Mouse (Mus musculus) adrenal gland, postnatal 14 days (tissue): ENCODE results near the gene S100a8. TPM values are rescaled to one million over a fixed set of nuclear protein-coding genes. Genes with fewer than 3 reads are reported as not detected.

Source experiments
- DNase-seq: peaks from one replicate; pipeline ENCODE4 v3.0.0; 2021; ENCODE audit warnings: mixed read lengths
- long read RNA-seq, 2 experiments: library from polyadenylated mRNA; stranded (forward); transcript quantifications; one replicate each; pipeline ENCODE4 v2.0.0; 2021
- total RNA-seq: library from RNA; stranded (reverse); gene quantifications from 2 replicates; pipeline ENCODE4 v1.2.3, GENCODE M21; 2021

Gene S100a8
- 11.8 and 25.3 TPM in 2 replicates for total RNA-seq
- long read RNA-seq, experiment 1, partial matches to known transcripts: 0 of 3 reads
- long read RNA-seq, experiment 1, other reads (novel, unspliced or antisense): 0 of 3 reads
- long read RNA-seq, experiment 2, transcript S100a8-201 (3 exons, 486 nt): major isoform, 13 of 14 reads
- long read RNA-seq, experiment 2, partial matches to known transcripts: 0 of 14 reads
- long read RNA-seq, experiment 2, other reads (novel, unspliced or antisense): 0 of 14 reads

DNA sequence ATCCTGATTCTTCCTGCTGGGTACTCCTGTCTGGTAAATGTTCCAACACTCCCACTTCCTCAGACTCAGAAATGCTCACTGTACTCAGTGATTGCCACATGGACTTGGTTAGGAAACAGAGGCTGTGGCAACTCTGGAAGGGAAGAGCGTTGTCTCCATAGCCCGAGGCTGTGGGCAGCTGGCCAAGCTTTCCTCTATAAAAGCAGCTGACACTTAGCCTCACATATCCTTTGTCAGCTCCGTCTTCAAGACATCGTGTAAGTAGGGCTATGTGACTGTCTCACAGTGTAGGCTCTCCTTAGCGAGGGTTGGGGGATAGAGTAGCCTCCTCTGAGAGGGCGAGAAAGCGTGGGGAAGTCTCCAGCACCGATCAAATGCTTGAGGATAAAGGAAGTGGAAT lies at the start of gene S100a8:
S100a8 (plus strand) TSS at position 133 of the 400 bp plus-strand sequence.
- peak; percentile 70 for DNase-seq

DNA sequence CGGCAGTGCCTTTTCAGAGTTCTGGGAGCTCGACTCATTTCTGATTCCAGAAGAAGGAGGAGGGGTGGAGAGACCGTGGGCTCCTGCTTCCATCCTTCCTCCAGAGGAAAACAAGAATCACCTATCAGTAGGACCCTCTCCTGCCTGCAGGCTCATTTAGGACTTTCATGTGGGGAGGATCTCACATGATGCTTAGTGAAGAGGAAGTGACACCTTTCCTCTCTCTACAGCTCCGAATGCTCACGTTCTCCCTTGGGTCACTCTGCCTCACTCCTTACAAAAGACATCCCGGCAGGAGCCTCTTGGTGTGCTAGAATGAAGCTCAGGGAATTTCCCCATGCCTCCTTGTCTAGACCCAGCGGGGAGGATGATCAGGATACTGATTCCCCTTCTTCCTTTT lies 47.2 kb upstream of the S100a8 start:
- DNase-seq: no peak

DNA sequence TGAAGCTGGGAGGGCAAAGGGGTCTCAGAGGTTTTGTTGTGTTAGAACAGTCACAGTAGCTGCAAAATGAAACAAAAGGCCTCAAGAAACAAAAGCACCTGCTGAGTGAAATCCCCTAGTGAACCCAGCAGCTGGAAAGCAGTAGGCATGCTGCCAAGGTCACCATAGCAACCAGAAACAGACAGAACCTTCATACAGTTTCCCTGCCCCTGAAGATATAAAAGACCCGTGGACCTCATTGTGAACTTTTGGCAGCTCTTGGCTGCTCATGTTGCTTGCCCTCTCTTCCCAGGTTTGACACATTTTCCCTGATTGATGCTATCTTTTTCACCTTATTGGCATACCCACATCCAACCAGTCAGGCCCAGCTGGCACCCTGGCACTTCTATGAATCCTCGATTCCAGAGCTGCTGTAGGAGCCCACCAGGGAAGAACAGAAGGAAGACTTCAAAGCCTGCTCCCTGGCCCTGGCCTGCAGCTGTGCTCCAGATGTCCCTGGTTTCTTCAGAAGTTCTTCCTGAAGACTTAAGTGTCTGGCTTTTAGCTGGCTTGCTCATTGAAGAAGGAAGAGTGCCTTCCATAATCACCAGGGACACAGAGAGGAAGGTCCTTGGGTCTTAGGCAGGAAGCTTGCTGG lies 45.2 kb upstream of the S100a8 start:
- DNase-seq: peak; percentile 80

DNA sequence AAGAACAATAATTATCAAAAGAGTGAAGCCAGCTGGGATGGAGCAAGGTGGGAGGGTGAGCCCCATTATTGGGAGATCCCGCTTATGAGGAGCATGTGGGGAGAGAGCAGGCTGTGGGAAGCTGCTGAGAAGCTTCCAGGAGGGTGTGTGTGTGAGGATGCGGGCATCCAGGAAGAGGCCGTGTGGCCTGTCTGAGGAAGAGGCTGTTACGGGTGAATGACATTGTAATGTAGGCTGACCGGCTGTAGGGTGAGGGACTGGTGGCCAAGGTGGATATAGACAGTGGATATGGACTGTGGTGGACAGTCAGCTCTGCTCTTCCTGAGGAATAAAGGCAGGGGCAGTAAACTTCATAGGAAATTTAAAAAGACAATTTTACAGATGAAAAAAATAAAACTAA lies 43.3 kb upstream of the S100a8 start:
- DNase-seq: no peak

DNA sequence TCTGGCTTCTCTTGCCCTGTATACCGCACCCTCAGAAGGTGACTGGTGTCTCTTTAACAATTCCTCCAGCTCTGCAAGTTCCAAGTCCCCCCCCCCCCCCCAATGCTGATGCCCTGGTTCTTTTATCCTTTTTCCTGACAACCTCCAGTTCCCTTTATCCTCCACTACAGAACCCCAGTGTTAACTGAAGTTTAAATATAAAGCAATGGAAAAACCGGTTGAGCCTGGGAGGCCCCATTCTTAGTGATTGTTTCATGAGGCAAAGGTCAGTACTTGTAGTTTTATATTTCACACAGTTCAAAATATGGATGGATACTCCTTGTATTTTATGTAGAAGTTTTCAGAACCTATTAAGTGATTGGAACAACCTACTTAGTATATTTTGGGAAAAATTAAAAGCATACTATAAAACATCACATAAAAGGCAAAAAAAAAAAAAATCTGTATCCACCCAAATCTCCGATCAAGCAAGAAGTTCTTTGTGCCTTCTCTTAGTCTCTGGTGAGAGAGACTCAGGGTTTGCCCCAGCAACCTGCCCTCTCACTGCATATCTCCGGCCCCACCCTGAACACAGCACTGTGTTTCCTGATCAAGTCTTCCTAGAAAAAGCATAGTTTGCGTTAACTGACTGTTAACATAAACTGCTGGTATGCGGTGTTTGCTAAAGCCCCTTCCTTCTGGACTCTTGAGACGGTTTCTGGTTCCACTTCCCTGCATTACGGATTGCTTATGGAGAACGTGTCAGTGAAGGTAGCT lies 42.3 kb upstream of the S100a8 start:
- no peak for DNase-seq

DNA sequence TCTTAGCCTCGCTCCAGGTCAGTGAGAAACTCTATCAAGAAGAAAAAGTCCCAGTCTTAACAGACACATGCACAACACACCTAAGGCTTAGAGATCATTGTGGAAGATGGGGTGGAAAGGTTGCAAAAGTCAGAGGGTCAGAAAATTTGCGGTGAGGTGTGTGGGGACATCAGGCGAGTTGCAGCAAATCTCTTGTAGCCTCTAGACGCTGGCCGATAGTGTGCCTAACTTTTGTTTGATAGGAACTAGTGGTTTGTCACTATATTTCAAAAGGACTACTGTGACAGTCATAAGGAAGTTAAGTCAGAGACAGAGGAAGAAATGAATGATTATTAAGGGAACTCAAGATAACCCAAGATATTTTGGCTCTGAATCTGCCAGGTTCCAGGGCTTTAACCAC lies 41.4 kb upstream of the S100a8 start:
- DNase-seq: no peak

DNA sequence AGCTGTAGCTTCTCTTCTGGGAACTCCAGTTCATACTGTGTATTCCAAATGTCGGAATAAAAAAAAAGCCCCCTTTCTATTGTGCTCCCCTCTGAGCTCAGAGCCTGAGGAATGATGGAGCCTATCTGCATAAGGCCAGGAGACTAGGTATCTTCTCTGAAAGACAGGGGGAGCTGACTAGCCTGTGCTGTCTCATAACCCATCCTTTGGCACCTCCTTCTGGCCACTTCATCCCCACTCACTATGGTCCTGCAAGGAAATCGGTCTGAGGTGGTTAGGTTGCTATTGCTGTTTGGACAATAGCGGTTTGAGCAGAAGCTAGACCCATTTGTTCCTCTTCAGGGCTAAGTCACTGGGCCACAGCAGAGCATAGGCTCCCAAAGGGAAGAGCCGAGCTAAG lies 41.0 kb upstream of the S100a8 start:
- no peak for DNase-seq

DNA sequence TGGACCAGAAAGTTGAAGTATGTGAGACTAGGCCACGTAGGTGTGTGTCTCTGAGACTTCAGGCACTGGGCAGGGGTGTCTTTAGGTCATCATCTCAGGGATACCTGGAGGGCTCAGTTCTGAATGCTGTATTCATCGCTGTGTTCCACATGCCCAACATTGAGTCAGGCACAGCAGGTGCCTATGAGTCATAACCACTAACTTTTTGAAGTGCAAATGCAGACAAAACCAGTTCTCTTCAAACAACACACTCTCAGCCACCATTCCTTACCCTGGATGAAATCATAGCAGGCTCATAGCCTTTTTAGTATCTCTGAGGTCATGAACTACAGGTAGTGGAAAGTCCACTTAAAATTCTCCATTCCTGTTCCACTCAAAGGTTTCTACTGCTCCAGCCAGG lies 39.5 kb upstream of the S100a8 start:
- no peak for DNase-seq

DNA sequence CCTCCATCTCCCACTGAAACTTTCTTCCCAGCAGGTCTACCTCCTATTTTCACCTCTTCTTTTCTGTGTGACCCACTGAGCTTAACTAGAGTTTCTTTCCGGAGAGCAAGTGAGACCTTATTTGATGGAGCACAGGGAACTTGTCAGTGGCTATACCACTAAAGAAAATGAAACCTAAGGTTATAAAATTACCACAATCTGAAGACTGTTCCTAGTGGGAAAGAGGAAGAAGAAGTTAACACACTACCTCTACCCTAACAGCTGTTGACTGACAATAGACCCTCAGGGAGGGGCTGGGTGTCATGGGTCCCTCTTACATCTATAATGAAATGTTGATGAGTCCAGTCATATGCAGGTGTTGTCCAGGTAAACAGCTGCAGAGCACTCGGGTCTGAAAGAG lies 36.8 kb upstream of the S100a8 start:
- DNase-seq: no peak

DNA sequence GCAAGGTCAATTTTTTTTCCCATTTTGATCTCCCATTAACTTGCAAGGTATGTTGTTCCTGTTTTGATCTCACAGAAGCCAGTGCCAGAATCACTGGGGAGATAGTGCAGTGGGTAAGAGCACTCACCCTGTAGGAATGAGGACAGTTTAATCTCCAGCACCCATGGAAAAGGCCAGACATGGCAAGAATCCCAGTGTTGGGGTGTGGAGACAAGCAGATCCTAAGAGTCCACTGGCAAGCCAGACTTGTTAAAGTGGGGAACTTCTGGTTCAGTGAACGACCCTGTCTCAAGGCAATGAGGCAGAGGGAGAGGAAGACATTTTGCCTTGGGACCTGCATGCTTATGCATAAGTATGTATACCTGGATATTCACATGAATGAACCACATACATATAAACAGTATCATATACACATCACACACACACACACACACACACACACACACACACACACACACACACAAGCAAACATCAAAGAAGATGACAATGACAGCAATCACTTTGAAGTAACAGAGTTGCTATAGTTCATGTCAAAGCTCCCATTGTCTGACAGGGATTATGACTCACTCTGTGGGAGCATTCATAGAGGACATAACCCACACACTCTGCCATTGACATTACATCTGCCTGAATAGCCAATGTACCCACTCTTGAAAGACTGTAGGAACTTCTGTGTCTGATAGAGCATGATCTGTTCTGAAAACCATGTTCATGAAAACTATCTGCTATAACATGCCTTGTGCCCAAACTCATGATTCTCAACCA lies 30.1 kb upstream of the S100a8 start:
- no peak for DNase-seq

DNA sequence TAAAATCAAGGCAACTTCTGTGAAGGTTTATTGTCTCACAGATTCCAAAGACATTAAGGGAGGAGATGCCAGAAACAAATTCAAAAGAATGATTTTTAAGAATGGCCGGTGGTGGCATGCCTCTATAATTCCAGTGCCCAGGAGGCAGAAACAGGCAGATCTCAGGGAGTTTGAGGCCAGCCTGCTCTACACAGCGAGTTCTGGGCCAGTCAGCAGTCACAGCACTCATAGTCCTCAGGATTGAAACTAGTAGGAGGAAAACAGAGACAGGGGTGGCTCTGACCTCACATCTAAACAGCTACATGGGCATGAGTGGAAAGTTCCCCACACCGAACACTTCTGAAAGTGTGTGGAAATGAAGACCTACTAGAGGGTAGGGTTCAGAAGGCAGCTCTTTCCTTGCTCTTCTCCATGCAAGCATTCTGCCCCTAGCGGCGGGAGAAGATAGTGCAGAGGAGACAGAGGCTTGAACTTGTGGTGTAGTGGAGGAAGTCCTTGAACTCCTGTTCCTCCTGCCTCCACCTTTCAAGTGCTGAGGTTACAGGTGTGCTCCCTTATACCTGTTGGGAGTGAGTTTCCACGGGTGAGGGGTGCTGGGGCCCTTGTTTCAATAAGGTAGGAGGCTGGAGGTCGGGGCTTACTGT lies 29.1 kb upstream of the S100a8 start:
- DNase-seq: peak; percentile 28

DNA sequence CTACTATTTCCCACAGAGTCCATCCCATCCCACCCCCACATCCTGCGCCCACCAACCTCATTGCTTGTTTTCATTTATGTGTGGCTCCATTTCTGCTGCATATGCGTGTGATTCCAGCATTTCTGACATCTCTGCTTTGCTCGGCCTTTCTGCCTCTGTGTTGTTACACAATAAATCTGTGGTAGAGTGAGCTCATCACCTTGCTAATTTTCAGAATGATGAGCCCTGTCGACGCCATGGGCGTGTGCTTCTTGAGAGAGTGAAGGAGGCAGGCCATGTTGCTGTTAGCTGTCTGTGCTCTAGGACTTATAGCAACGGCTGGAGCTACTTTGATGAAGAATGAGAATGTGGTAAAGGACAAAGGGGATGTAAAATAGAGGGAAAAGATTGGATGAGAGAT lies 27.8 kb upstream of the S100a8 start:
- DNase-seq: no peak

DNA sequence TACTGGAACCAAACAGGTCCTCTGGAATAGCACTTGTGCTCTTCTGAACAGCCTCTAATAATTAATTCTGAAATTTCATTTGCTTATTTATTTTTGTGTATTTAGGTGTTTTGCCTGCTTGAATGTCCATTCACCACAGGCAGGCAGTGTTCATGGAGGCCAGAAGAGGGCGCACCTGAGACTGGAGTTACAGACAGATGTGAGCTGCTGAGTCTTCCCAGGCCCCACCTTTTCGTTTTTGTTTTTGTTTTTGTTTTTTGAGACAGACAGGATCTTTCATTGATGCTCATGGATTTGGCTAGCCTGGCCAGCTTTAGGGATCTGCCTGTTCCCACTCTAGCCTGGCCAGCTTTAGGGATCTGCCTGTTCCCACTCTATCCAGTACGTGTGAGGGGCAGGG lies 24.6 kb upstream of the S100a8 start:
- DNase-seq: peak; percentile 77

DNA sequence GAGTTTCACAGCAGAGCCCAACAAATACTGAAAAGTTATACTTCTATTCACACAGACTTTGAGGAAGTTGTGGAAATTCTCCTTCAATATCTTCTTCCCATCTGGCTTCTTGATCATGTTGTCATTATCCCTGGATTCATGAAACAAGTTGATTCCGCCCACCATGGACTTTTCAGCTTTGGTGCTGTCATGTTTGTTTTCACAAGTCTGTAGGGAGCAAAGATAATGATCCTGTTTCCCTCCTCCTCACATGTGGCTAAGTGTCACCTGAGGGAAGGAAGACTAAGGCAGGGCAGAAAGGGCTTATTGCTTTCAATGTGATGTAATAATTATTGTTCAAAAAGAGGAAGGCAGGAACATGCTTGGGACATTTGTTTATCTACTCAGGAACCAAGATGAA lies 21.5 kb upstream of the S100a8 start:
- no peak for DNase-seq

DNA sequence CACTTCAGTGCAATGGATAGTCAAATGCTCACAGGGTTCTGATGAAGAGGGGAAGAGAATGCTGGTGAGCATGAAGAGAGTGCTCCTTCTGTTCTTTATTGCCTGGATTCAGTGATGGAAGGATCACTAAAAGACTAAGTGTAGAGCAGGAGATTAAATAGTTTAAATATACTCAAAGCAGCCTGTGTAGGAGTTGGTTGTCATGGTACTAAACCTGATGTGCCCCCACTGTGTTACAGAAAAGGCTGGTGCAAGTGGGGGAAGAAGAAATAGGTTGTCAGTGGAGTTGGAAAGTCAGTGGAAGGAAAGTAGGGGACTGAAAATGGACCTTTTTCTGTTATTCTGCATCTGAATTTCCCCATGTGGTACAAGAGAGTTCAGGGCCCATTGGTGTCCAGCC lies 19.8 kb upstream of the S100a8 start:
- DNase-seq: no peak

DNA sequence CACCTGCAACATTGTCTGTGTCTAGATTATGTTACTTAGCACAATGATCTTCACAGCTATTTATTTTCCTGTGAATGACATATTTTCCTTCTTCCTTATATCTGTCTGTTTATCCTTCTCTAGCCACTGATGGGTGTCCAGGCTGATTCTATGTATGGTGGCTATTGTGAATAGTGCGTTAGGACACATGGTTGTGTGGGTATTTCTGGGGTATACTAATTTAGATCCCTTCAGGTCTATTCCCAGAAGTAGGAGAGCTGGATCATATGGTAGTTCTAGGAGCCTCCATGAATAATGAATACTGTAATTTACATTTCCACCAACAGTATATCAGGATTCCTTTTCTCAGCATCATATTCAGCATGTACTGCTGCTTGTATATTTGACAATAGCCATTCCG lies 18.9 kb upstream of the S100a8 start:
- DNase-seq: no peak

DNA sequence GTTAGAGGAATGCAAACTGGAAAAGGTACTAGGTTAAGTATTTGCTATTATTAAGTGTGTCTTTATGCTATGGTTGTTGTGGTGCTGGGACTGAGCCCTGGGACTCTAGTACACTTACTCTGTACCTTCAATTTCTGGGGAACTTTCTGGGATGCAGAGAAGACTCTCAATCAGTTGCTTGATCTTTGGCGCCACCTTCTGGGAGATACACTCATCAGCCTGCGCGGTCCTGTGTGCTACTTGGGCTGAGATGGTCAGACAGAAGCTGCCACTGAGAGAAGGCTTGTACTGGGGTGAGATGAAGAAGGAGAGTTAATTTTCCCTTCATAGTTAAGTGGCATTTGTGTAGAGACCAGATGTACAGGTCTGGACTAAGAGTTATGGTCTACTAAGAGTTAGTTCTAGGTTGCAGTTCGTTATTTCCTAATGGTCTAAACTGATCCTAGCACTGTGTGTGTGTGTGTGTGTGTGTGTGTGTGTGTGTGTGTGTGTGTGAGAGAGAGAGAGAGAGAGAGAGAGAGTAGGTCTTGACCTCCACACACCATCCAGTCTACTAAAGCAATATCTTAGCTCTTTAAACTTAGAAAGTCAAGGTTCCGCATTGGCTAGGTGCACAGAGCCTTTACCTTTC lies 15.8 kb upstream of the S100a8 start:
- peak; percentile 81 for DNase-seq

DNA sequence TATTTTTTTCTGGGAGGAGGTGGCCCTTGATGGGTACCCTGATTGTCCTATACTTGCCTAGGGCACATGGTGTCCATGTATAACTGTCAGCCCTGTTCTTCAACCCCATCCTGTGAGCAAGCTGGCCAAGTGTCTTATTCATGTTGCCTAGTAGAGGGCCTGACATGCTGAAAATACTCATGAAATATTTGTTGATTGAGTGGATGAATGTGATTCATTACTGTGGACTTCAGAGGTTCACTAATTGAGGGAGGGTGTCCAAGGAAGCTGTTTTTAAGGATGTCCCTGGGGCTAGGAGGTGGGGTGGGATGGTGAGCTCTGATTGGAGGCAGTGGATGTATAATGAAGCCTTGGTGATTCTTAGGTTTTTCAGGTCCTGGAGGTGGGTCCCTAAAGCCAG lies 15.1 kb upstream of the S100a8 start, which contains the start of gene S100a7a:
S100a7a (plus strand) TSS at position 301 of the 400 bp plus-strand sequence.
- no peak for DNase-seq

DNA sequence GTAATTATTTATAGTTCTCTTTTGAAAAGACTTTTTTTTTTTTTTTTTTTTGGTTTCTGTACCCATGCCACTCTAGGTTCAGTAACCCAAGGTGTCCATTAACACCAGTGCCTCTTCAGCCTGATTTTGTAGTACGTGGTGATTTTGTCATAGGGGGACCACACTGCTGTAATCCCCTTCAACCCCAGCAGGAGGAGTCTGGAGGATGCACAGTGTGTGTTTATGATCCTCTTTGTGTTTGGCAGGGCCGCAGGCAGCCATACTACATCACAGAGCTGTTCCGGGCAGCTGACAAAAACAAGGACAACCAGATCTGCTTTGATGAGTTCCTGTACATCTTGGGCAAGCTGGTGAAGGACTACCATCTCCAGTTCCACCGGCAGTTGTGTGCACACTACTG lies 11.4 kb upstream of the S100a8 start:
- no peak for DNase-seq

DNA sequence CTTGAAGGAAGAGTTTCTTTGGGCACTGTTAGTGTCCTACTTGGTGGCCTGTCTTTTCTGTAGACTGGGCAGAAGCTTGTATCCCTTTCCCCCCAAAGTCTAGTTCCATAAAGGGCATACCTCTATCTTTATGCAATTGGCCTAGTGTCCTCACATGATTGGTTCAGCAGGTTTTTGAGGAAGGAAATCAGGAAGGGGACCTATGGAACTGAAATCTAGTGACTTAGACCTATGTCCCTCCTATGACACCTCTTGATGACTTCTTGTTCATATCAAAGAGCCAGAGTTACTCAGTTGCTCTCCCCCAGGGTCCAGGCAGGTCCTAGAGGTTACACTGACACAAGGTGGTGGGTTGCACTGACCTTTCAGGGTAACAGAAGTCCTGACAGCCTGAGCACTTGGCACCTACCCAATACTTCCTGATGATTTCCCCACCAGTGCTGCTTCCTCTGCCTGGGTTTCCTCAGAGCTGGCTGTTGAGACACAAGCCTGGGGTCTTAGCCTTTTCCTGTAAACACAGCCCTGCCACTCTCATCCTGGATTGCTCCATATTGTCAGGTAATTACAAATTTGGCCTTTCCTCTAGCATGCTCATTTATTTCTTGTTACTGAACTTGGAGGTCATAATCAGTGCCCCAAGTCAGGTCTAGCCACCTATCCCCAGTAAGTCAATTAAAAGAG lies 9.3 kb upstream of the S100a8 start:
- no peak for DNase-seq

DNA sequence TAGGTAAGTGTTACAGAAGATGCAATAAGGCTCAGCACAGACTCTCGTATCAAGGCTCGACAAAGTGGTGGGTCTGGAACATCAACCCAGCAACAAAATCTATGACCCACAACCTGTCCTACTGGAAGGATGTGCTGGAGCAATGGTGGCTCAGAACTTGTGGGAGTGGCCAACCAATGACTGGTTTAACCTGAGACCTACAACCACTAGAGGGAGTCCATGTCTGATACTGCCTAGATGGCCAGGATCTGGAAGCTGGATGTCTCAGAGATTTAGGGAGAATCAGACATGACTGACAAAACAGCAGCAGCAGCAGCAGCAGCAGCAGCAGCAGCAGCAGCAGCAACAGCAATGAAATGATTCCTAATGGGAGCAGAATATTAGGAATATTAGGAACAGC lies 4.6 kb upstream of the S100a8 start:
- DNase-seq: peak; percentile 16
